Mouse (Mus musculus) forebrain, embryonic 10.5 days (tissue): ENCODE results near the gene Serpina3m. TPM values are rescaled to one million over a fixed set of nuclear protein-coding genes. Genes with fewer than 3 reads are reported as not detected.

Experiments used
- DNase-seq: peaks from one replicate; pipeline ENCODE4 v3.0.0-alpha.2; 2017; ENCODE audit warnings: low spot score; ENCODE audit errors: extremely low spot score
- H3K27ac ChIP-seq: fragments of 300-500 bp; sonication (generic); 2 replicates; pipeline ENCODE4 v1.5.1; 2016; ENCODE audit warnings: mild to moderate bottlenecking
- H3K27me3 ChIP-seq: fragments of 300-500 bp; sonication (generic); 2 replicates; pipeline ENCODE4 v1.6.1; 2016; ENCODE audit warnings: mild to moderate bottlenecking; ENCODE audit not compliant: poor library complexity, severe bottlenecking
- H3K36me3 ChIP-seq: fragments of 300-500 bp; sonication (generic); replicated peaks from 2 replicates; pipeline ENCODE4 v1.6.1; 2016; ENCODE audit warnings: mild to moderate bottlenecking, moderate library complexity
- H3K4me1 ChIP-seq: fragments of 300-500 bp; sonication (generic); 2 replicates; pipeline ENCODE4 v1.6.1; 2016
- H3K4me3 ChIP-seq: fragments of 300-500 bp; sonication (generic); 2 replicates; pipeline ENCODE4 v1.5.1; 2016; ENCODE audit warnings: mild to moderate bottlenecking, moderate library complexity
- H3K9me3 ChIP-seq: fragments of 300-500 bp; sonication (generic); 2 replicates; pipeline ENCODE4 v1.6.1; 2016; ENCODE audit warnings: mild to moderate bottlenecking, moderate library complexity
- WGBS: fragments of 180-500 bp; shearing (Covaris S2); methylation state at CpG from one replicate; pipeline ENCODE4 v1.1.7; 2016; 5-methylcytosine and 5-hydroxymethylcytosine counted together
- polyA plus RNA-seq: library from polyadenylated mRNA; unstranded; fragments of >200 nt; fragmentation: Nextera tagmentation; extraction: Ambion mirVana; gene quantifications from 2 replicates; pipeline ENCODE4 v1.2.1, GENCODE M21; 2016

The Serpina3m gene
- polyA plus RNA-seq, 1 experiment from 2014 or later = not detected

GRCm38 (mm10) chr12:104440087-104440760, 101.9 kb downstream of the Serpina3m start:
- no peak overlapping the region; the same call in 1 of the 2 replicates for H3K4me3 ChIP-seq
- 9% methylated on average over 22 of the region's 22 CpGs for WGBS

GRCm38 (mm10) chr12:104443716-104444115, 105.4 kb downstream of the Serpina3m start:
- Histone ChIP-seq H3K27ac (no peak overlapping the region), H3K4me3 (no peak overlapping the region), H3K36me3 (no peaks in the 10 kb centered on the region), H3K27me3 (peaks cover 25% of the 10 kb centered on the region), H3K9me3 (no peaks in the 10 kb centered on the region), H3K4me1 (peaks cover 25% of the 10 kb centered on the region)
- no peak for DNase-seq
- WGBS = 86% methylated on average over 11 of the region's 11 CpGs

More at GRCm38 (mm10) chr12:104440087-104440760, 101.9 kb downstream of the Serpina3m start:
- no peaks in the 10 kb centered on the region for H3K36me3 ChIP-seq
- no peaks in the 10 kb centered on the region for H3K9me3 ChIP-seq
- H3K4me1 ChIP-seq = peaks cover 8% of the 10 kb centered on the region
- peak; percentile 92 for DNase-seq
- peak overlapping the region; percentile 77 for H3K27ac ChIP-seq
- H3K27me3 ChIP-seq = peaks cover 28% of the 10 kb centered on the region

Other genes with a start within 250 kb of the Serpina3m start
- not detected in 2 replicates for gene Serpina5, start 237.4 kb upstream of the Serpina3m start, polyA plus RNA-seq
- not detected in 2 replicates for gene Serpina3a, start 225.8 kb upstream of the Serpina3m start, polyA plus RNA-seq
- gene Serpina3b, start 210.5 kb upstream of the Serpina3m start, polyA plus RNA-seq = not detected in 2 replicates
- gene Serpina3c, start 184.6 kb upstream of the Serpina3m start, polyA plus RNA-seq = not detected in 2 replicates
- gene Serpina3f, start 123.9 kb upstream of the Serpina3m start, polyA plus RNA-seq = 0.11 and 0.32 TPM in 2 replicates
- 0.11 TPM in 1 of 2 replicates, not detected in the other for gene Serpina3g, start 102.2 kb upstream of the Serpina3m start, polyA plus RNA-seq
- gene Serpina3i, start 75.4 kb upstream of the Serpina3m start, polyA plus RNA-seq = not detected in 2 replicates
- not detected in 2 replicates for gene Serpina3j, start 23.9 kb upstream of the Serpina3m start, polyA plus RNA-seq
- gene Serpina3k, start within 50 bp of the Serpina3m start, polyA plus RNA-seq = not detected in 2 replicates
- gene Serpina3n, start 68.2 kb downstream of the Serpina3m start, polyA plus RNA-seq = not detected in 2 replicates
- 2.2 and 2.9 TPM in 2 replicates for gene Gsc, start 134.8 kb downstream of the Serpina3m start, polyA plus RNA-seq